ENCODE assay signal across 8 mouse cellular contexts in the genomic region with DNA sequence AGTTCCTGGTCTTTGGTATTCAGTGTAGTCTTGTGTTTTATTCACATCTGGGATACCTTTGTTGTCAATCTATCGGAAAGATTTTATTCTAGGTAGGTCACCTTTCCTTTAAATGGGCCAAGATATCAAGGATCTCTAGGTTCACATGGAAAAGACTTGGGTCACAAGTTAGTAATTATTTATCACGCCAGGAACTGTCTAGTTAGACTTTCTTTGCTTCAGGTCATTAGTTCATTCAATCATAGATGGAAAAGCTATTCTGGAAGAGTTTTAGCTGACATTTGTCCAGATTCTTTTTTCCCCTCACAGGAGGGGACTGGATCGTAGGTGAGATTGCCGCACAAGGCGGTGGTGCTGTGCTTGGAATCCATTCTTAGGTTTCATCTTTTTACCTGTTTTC. TPM values are rescaled to one million over a fixed set of nuclear protein-coding genes. Genes with fewer than 3 reads are reported as not detected.
A peak's percentile ranks its signal among the peaks of the same experiment; 100 is the strongest.
DNase-seq lines count a peak whose midpoint lies in the region; ATAC-seq and TF ChIP-seq lines count a peak whose summit lies in the region.

No protein-coding gene starts in this region.

- no peaks in the 10 kb centered on the region for H3K27me3 ChIP-seq in kidney, postnatal 0 days (ENCODE audit: insufficient read depth, low read length)
- no peaks in the 10 kb centered on the region; the same call in 1 of the 2 replicates for H3K27me3 ChIP-seq in embryonic facial prominence, embryonic 10.5 days (replicated peaks; ENCODE audit: low read depth, poor library complexity, severe bottlenecking)
- H3K27me3 ChIP-seq in hindbrain, embryonic 15.5 days = peaks cover 7% of the 10 kb centered on the region; the same call in 1 of the 2 replicates
- H3K27me3 ChIP-seq in midbrain, embryonic 16.5 days (ENCODE audit: control insufficient read depth, insufficient read depth, low read depth, low read length) = peaks cover 9% of the 10 kb centered on the region

- H3K4me2 ChIP-seq in kidney, postnatal 0 days (ENCODE audit: low read length) = peak overlapping the region; percentile 50
- H3K4me2 ChIP-seq in hindbrain, embryonic 15.5 days = peak overlapping the region; percentile 96
- H3K4me2 ChIP-seq in midbrain, embryonic 16.5 days (ENCODE audit: low read length) = peak overlapping the region; percentile 60

- H3K27ac ChIP-seq in kidney, postnatal 0 days = 0 out of 2 replicates have a peak overlapping the region, but pooled peaks have one; percentile 97
- H3K27ac ChIP-seq in embryonic facial prominence, embryonic 10.5 days (replicated peaks) = peak overlapping the region; percentile 100; the same call in 1 of the 2 replicates
- peak overlapping the region; percentile 99 for H3K27ac ChIP-seq in hindbrain, embryonic 15.5 days (replicated peaks)
- H3K27ac ChIP-seq in midbrain, embryonic 16.5 days (ENCODE audit: low read length) = peak overlapping the region; percentile 98

- H3K4me3 ChIP-seq in kidney, postnatal 0 days (replicated peaks; ENCODE audit: low read depth, low read length) = peak overlapping the region; percentile 89
- H3K4me3 ChIP-seq in embryonic facial prominence, embryonic 10.5 days = peak overlapping the region; percentile 99
- peak overlapping the region; percentile 100 for H3K4me3 ChIP-seq in hindbrain, embryonic 15.5 days
- H3K4me3 ChIP-seq in midbrain, embryonic 16.5 days (ENCODE audit: low read depth, low read length) = peak overlapping the region; percentile 90

- no peaks in the 10 kb centered on the region for H3K36me3 ChIP-seq in kidney, postnatal 0 days (ENCODE audit: insufficient read depth, low read length)
- no peaks in the 10 kb centered on the region for H3K36me3 ChIP-seq in embryonic facial prominence, embryonic 10.5 days (replicated peaks)
- H3K36me3 ChIP-seq in hindbrain, embryonic 15.5 days = no peaks in the 10 kb centered on the region
- no peaks in the 10 kb centered on the region for H3K36me3 ChIP-seq in midbrain, embryonic 16.5 days (ENCODE audit: control insufficient read depth, insufficient read depth, low read length)

- no peaks in the 10 kb centered on the region for H3K9me3 ChIP-seq in kidney, postnatal 0 days (replicated peaks; ENCODE audit: low read length)
- H3K9me3 ChIP-seq in embryonic facial prominence, embryonic 10.5 days = no peaks in the 10 kb centered on the region
- no peaks in the 10 kb centered on the region for H3K9me3 ChIP-seq in hindbrain, embryonic 15.5 days
- H3K9me3 ChIP-seq in midbrain, embryonic 16.5 days (replicated peaks; ENCODE audit: control insufficient read depth, low read length, poor library complexity, severe bottlenecking) = no peaks in the 10 kb centered on the region

- ATAC-seq in kidney, postnatal 0 days (replicated peaks; ENCODE audit: low FRiP score, low read depth) = no peak
- ATAC-seq in hindbrain, embryonic 15.5 days (ENCODE audit: low FRiP score, low read depth) = no peak
- ATAC-seq in midbrain, embryonic 16.5 days = no peak

- peaks cover 7% of the 10 kb centered on the region; the same call in 1 of the 2 replicates for H3K4me1 ChIP-seq in kidney, postnatal 0 days (replicated peaks; ENCODE audit: insufficient read depth, low read length)
- peaks cover 16% of the 10 kb centered on the region for H3K4me1 ChIP-seq in embryonic facial prominence, embryonic 10.5 days
- H3K4me1 ChIP-seq in hindbrain, embryonic 15.5 days (replicated peaks) = peaks cover 24% of the 10 kb centered on the region
- peaks cover 20% of the 10 kb centered on the region for H3K4me1 ChIP-seq in midbrain, embryonic 16.5 days (ENCODE audit: control insufficient read depth, insufficient read depth, low read length)

- peak; percentile 16 for DNase-seq in kidney, postnatal 0 days (ENCODE audit: low spot score)
- no peak for DNase-seq in kidney, postnatal 14 days
- DNase-seq in embryonic facial prominence, embryonic 10.5 days (ENCODE audit: low spot score) = no peak
- no peak for DNase-seq in urinary bladder, postnatal 36 days (ENCODE audit: low spot score in 2 of 2)
- no peak for DNase-seq in frontal cortex, postnatal 25 days (ENCODE audit: low spot score in 2 of 2)
- no peak for DNase-seq in frontal cortex, postnatal 36 days (ENCODE audit: low spot score in 2 of 2)

- TF ChIP-seq CTCF in kidney, postnatal 0 days (IDR thresholded peaks at IDR 0.05; ENCODE audit: low read depth) = no peak

- 19% methylated on average over 5 of the region's 5 CpGs for WGBS in kidney, postnatal 0 days
- 27% methylated on average over 5 of the region's 5 CpGs for WGBS in embryonic facial prominence, embryonic 10.5 days
- WGBS in hindbrain, embryonic 15.5 days = 23% methylated on average over 5 of the region's 5 CpGs
- 22% methylated on average over 5 of the region's 5 CpGs for WGBS in midbrain, embryonic 16.5 days

- no peak overlapping the region for H3K9ac ChIP-seq in kidney, postnatal 0 days (ENCODE audit: low read depth, low read length)
- H3K9ac ChIP-seq in hindbrain, embryonic 15.5 days = peak overlapping the region; percentile 23; the same call in 1 of the 2 replicates
- peak overlapping the region; percentile 48 for H3K9ac ChIP-seq in midbrain, embryonic 16.5 days (ENCODE audit: low read depth, low read length)

RNA-seq across cellular contexts. Expression of a gene that starts 0.5 kb away (rescaled TPM):
- 36.0 and 38.2 TPM in 2 replicates for polyA plus RNA-seq in kidney, postnatal 0 days (2015; fragmentation: Nextera tagmentation; extraction: Ambion mirVana)
- 48.4 and 52.9 TPM in 2 replicates for polyA plus RNA-seq in embryonic facial prominence, embryonic 10.5 days (2016; fragmentation: Nextera tagmentation; extraction: Ambion mirVana)
- 46.8 and 50.4 TPM in 2 replicates for polyA plus RNA-seq in hindbrain, embryonic 15.5 days (2015; fragmentation: Nextera tagmentation; extraction: Ambion mirVana)
- polyA plus RNA-seq in midbrain, embryonic 16.5 days (2015; fragmentation: Nextera tagmentation; extraction: Ambion mirVana) = 53.0 and 55.4 TPM in 2 replicates

RNA-seq across cellular contexts. Expression of a gene that starts 40.3 kb away (rescaled TPM):
- 4.5 and 4.8 TPM in 2 replicates for polyA plus RNA-seq in kidney, postnatal 0 days (2015; fragmentation: Nextera tagmentation; extraction: Ambion mirVana)
- 8.3 and 9.6 TPM in 2 replicates for polyA plus RNA-seq in embryonic facial prominence, embryonic 10.5 days (2016; fragmentation: Nextera tagmentation; extraction: Ambion mirVana)
- polyA plus RNA-seq in hindbrain, embryonic 15.5 days (2015; fragmentation: Nextera tagmentation; extraction: Ambion mirVana) = 3.8 and 4.1 TPM in 2 replicates
- 3.7 and 5.1 TPM in 2 replicates for polyA plus RNA-seq in midbrain, embryonic 16.5 days (2015; fragmentation: Nextera tagmentation; extraction: Ambion mirVana)
